Mouse (Mus musculus): ENCODE results near the gene 1700029P11Rik. TPM values are rescaled to one million over a fixed set of nuclear protein-coding genes. Genes with fewer than 3 reads are reported as not detected.

Gene 1700029P11Rik
- total RNA-seq (2022): not detected

- DNase-seq (ENCODE audit: low spot score in 2 of 2): no peak
Observed at GRCm38 (mm10) chr15:81980321-81980720, at the start of gene 1700029P11Rik. TSS of gene 1700029P11Rik (plus strand) at chr15:81980540.

GRCm38 (mm10) chr15:81932951-81933470, 47.3 kb upstream of the 1700029P11Rik start:
- DNase-seq (ENCODE audit: low spot score in 2 of 2): no peak

- no peak for DNase-seq (ENCODE audit: low spot score in 2 of 2)
Observed at GRCm38 (mm10) chr15:81933986-81934385, 46.4 kb upstream of the 1700029P11Rik start.

GRCm38 (mm10) chr15:81935869-81936637, 44.3 kb upstream of the 1700029P11Rik start:
- no peak for DNase-seq (ENCODE audit: low spot score in 2 of 2)

- no peak for DNase-seq (ENCODE audit: low spot score in 2 of 2)
Observed at GRCm38 (mm10) chr15:81936679-81937078, 43.7 kb upstream of the 1700029P11Rik start, which contains the start of gene Csdc2. TSS of gene Csdc2 (plus strand) at chr15:81936759.

- no peak for DNase-seq (ENCODE audit: low spot score in 2 of 2)
Observed at GRCm38 (mm10) chr15:81937098-81937972, 43.0 kb upstream of the 1700029P11Rik start.

- no peak for DNase-seq (ENCODE audit: low spot score in 2 of 2)
Observed at GRCm38 (mm10) chr15:81938246-81938645, 42.1 kb upstream of the 1700029P11Rik start.

GRCm38 (mm10) chr15:81939157-81939715, 41.1 kb upstream of the 1700029P11Rik start:
- no peak for DNase-seq (ENCODE audit: low spot score in 2 of 2)

GRCm38 (mm10) chr15:81939774-81940173, 40.6 kb upstream of the 1700029P11Rik start:
- no peak for DNase-seq (ENCODE audit: low spot score in 2 of 2)

GRCm38 (mm10) chr15:81940219-81940618, 40.1 kb upstream of the 1700029P11Rik start:
- no peak for DNase-seq (ENCODE audit: low spot score in 2 of 2)

- no peak for DNase-seq (ENCODE audit: low spot score in 2 of 2)
Observed at GRCm38 (mm10) chr15:81941010-81941409, 39.3 kb upstream of the 1700029P11Rik start.

GRCm38 (mm10) chr15:81943176-81943749, 37.1 kb upstream of the 1700029P11Rik start:
- no peak for DNase-seq (ENCODE audit: low spot score in 2 of 2)

GRCm38 (mm10) chr15:81949076-81949475, 31.3 kb upstream of the 1700029P11Rik start:
- DNase-seq (ENCODE audit: low spot score in 2 of 2): no peak

GRCm38 (mm10) chr15:81949476-81950131, 30.7 kb upstream of the 1700029P11Rik start:
- DNase-seq (ENCODE audit: low spot score in 2 of 2): no peak

- DNase-seq (ENCODE audit: low spot score in 2 of 2): no peak
Observed at GRCm38 (mm10) chr15:81950716-81951115, 29.6 kb upstream of the 1700029P11Rik start.

GRCm38 (mm10) chr15:81951159-81951558, 29.2 kb upstream of the 1700029P11Rik start:
- no peak for DNase-seq (ENCODE audit: low spot score in 2 of 2)

GRCm38 (mm10) chr15:81952310-81952709, 28.0 kb upstream of the 1700029P11Rik start:
- no peak for DNase-seq (ENCODE audit: low spot score in 2 of 2)

GRCm38 (mm10) chr15:81954151-81954583, 26.2 kb upstream of the 1700029P11Rik start:
- DNase-seq (ENCODE audit: low spot score in 2 of 2): no peak

GRCm38 (mm10) chr15:81954716-81955115, 25.6 kb upstream of the 1700029P11Rik start:
- no peak for DNase-seq (ENCODE audit: low spot score in 2 of 2)

- DNase-seq (ENCODE audit: low spot score in 2 of 2): no peak
Observed at GRCm38 (mm10) chr15:81955414-81955813, 24.9 kb upstream of the 1700029P11Rik start.

- no peak for DNase-seq (ENCODE audit: low spot score in 2 of 2)
Observed at GRCm38 (mm10) chr15:81956457-81956856, 23.9 kb upstream of the 1700029P11Rik start.

Data from gastrocnemius, adult 8-10 months (tissue).